Mouse (Mus musculus) cortical plate, adult 2 months (tissue): ENCODE measurements around the gene Epha4.

Experiments used
- CTCF ChIP-seq: fragments of 200-500 bp; IDR thresholded peaks from 2 replicates; pipeline ENCODE4 v1.5.1; 2011; ENCODE audit warnings: mild to moderate bottlenecking, control low read depth, low read length; ENCODE audit not compliant: insufficient read depth; ENCODE audit errors: extremely low read depth
- POLR2A ChIP-seq: fragments of 200-500 bp; IDR thresholded peaks from 2 replicates; pipeline ENCODE4 v1.6.1; 2011; ENCODE audit warnings: mild to moderate bottlenecking, low read length, control low read depth; ENCODE audit not compliant: insufficient read depth; ENCODE audit errors: extremely low read depth

GRCm38 (mm10) chr1:77512059-77512407, 2.9 kb downstream of the Epha4 start:
- no peak for TF ChIP-seq CTCF
- no peak for TF ChIP-seq POLR2A
